In the genomic region with DNA sequence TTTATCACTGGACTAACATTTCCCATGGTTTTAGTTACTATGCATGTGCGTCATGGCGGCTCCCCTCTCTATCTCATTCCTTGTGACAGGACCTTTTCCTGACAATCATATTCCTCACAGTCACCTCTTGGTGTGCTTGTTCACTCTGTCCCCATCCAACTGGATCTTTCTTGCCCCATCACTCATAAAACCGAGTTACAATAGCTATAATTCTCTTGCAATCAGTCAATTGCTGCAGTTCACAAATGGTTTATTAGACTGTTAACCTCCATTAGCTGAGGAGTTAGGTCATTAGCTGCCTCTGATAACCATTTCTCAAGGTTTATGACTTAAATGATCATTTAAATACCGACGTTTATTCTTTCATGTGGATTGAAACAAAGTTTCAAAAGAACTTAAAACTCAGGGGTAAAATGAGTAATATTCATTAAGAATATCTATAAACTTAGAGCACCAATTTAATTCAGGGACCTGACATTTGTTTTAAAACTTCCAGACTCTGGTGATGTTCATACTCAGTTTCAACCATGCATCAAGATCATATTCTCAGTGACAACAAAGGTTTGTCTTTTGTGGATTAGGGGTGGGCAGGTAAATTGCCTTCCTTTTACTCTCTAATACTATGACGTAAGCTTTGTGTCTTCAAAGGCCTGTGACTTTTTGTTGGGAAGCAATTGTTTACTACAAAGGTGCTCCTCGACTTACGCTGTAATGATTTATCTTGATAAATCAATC, we compare ENCODE assay signal across 21 mouse cellular contexts.
"Had no signal": no experiment of that assay in that cellular context is flagged by ENCODE, and none has a peak within 500 bp of the region (broad histone marks: within the 10 kb centered on the region; RNA-seq: fewer than 3 reads in every experiment).

No protein-coding gene starts in this region.

- H3K27ac ChIP-seq: heart, adult 2 months; heart, embryonic 13.5 days; heart, embryonic 15.5 days; hindbrain, embryonic 13.5 days; hindbrain, embryonic 15.5 days; hindbrain, postnatal 0 days; limb, embryonic 10.5 days; limb, embryonic 12.5 days; liver, embryonic 13.5 days; liver, embryonic 15.5 days had no signal

- H3K9ac ChIP-seq: heart, embryonic 13.5 days; heart, embryonic 15.5 days; hindbrain, embryonic 13.5 days; hindbrain, embryonic 15.5 days; limb, embryonic 12.5 days; liver, embryonic 13.5 days; liver, embryonic 15.5 days had no signal

- H3K4me1 ChIP-seq: heart, embryonic 13.5 days; heart, embryonic 15.5 days; hindbrain, embryonic 13.5 days; hindbrain, embryonic 15.5 days; limb, embryonic 10.5 days; limb, embryonic 12.5 days; liver, embryonic 13.5 days; liver, embryonic 15.5 days had no signal

- DNase-seq: gastrocnemius, postnatal 14 days; gastrocnemius, postnatal 36 days; heart, adult 11 months; heart, adult 2 months; heart, postnatal 14 days; heart, postnatal 36 days; kidney, adult 18-20 months; kidney, postnatal 10 days; kidney, postnatal 4 days; liver; liver, embryonic 13.5 days had no signal

- H3K36me3 ChIP-seq: heart, embryonic 13.5 days; heart, embryonic 15.5 days; hindbrain, embryonic 13.5 days; hindbrain, embryonic 15.5 days; limb, embryonic 10.5 days; limb, embryonic 12.5 days; liver, embryonic 13.5 days; liver, embryonic 15.5 days had no signal

- H3K4me3 ChIP-seq: heart, adult 2 months; heart, embryonic 13.5 days; heart, embryonic 15.5 days; hindbrain, embryonic 13.5 days; hindbrain, embryonic 15.5 days; limb, embryonic 10.5 days; limb, embryonic 12.5 days; liver, embryonic 13.5 days; liver, embryonic 15.5 days had no signal

- H3K27me3 ChIP-seq: heart, embryonic 13.5 days; heart, embryonic 15.5 days; hindbrain, embryonic 13.5 days; hindbrain, embryonic 15.5 days; limb, embryonic 12.5 days; liver, embryonic 13.5 days; liver, embryonic 15.5 days had no signal

- H3K9me3 ChIP-seq: heart, embryonic 13.5 days; heart, embryonic 15.5 days; hindbrain, embryonic 13.5 days; hindbrain, embryonic 15.5 days; limb, embryonic 10.5 days; limb, embryonic 12.5 days; liver, embryonic 13.5 days; liver, embryonic 15.5 days had no signal

- ATAC-seq: hindbrain, postnatal 0 days had no signal

- H3K4me2 ChIP-seq: heart, embryonic 11.5 days; heart, embryonic 13.5 days; heart, embryonic 15.5 days; hindbrain, embryonic 13.5 days; hindbrain, embryonic 15.5 days; limb, embryonic 12.5 days; liver, embryonic 11.5 days; liver, embryonic 13.5 days; liver, embryonic 15.5 days had no signal
